Mouse (Mus musculus) thymus, adult 18-20 months (tissue): ENCODE measurements around the gene Gm20741.

Experiments
- DNase-seq, 2 experiments: peaks; one replicate each; pipeline ENCODE4 v3.0.0; 2022; ENCODE audit warnings: mixed read lengths in 2 of 2

Gene Gm20741

DNA sequence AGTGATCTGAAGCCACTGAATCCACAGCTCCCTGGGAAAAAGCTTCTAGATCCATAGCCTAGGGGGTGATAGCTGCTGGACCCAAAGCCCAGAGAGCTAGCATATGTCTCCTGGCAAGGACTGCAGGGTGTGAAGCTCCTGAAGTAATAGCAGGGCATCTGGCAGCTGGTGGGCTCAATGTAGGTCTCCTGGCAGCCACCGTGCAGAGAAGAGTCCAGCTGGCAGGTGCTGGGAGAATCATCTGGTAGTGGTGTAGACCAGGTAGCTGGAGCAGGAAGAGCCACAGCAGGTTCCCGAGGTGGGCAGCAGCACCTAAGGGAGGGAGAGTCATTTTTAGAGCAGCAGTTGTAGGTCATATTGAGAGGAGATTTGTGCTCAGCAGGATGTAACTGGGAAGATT, at the start of gene Gm20741:
Gene Gm20741 (minus strand): TSS at position 394 of the 400 bp plus-strand sequence.
- DNase-seq: no peak

DNA sequence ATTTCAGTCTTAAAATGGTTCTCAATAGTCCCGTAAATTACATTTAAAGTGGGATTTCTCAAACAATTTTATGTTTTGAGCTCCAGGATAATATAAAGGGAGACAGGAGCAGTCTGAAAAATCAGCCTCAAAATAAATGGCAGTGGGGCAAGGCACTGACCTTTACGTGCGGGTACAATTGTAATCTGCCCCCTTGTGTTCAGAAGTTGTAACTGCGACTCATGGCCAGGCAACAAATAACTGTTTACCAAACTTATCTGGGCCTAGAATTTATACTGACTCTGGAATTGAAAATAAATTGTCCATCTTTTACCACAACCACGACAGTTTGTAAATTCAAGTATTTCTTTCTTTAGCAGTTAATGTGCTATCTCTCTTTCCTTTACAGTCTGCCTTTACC, 39.4 kb upstream of the Gm20741 start:
- DNase-seq: no peak

GRCm38 (mm10) chr16:88848558-88848957, 36.5 kb upstream of the Gm20741 start:
- DNase-seq: no peak

GRCm38 (mm10) chr16:88847363-88847762, 35.3 kb upstream of the Gm20741 start:
- DNase-seq: no peak

GRCm38 (mm10) chr16:88826978-88827377, 15.0 kb upstream of the Gm20741 start:
- no peak for DNase-seq

- no peak for DNase-seq
Observed at GRCm38 (mm10) chr16:88826095-88826652, 14.2 kb upstream of the Gm20741 start, which contains the start of gene Krtap14. Krtap14 (minus strand) TSS chr16:88826145.

GRCm38 (mm10) chr16:88823736-88824135, 11.7 kb upstream of the Gm20741 start:
- DNase-seq: no peak

DNA sequence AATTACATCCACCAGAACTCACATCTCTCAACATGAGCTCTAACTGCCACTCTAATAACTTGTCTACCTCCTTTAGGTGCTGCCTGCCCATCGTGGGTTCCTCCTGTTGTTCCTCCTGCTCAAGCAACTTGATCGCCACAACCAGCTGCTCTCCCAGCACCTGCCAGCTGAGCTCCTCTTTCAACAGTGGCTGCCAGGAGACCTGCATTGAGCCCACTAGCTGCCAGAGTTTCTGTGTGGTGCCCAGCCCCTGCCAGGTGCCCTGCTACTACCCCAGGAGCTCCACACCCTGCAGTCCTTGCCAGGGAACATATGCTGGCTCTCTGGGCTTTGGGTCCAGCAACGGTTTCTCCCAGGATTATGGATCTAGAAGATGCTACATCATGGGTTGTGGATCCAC, 8.0 kb upstream of the Gm20741 start, which contains the start of gene Krtap15:
Gene Krtap15 (plus strand): TSS at position 150 of the 400 bp plus-strand sequence.
- DNase-seq: no peak

DNA sequence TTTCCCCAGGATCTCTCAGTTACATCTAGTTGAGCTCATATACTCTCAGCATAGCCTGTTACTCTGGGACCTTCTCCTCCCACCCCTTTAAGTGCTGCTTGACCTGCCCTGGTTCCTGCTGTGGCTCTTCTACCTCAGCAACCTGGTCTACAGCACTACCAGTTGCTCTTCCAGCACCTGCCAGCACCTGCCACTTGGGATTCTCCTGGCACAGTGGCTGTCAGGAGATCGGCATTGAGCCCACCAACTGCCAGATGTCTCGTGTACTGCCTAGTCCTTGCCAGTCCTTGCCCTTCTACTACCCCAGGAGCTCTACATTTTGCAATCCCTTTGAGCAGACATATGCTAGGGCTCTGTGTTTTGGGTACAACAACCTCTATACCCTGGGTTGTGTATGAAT, 25.2 kb downstream of the Gm20741 start:
- DNase-seq: no peak

- DNase-seq: no peak
Observed at GRCm38 (mm10) chr16:88777596-88777995, 34.4 kb downstream of the Gm20741 start, which contains the start of gene Gm5965. Gm5965 (plus strand) TSS chr16:88777896.

DNA sequence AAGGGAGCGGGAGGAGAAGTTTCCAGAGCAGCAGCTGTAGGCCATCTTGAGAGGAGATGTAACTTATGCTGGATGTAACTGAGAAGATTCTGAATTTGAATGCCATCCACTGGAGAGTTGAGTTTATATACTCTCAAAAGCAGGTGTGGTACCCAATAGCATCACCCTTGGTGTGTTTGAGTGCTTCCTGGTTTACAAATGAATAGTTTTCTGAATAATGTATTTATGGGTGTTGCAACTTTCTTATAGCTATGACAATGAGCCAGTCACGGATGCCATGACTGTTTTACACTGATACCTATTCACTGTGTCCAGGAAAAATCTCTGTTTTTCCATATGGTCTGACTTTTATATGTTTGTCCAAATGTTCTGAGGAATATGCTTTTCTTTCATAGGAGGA, 37.9 kb downstream of the Gm20741 start, which contains the start of gene 2310057N15Rik:
Gene 2310057N15Rik (minus strand): TSS at position 101 of the 400 bp plus-strand sequence.
- DNase-seq: no peak
